Mouse (Mus musculus) cerebral cortex, adult 2 months (tissue): Measurements from ENCODE around the gene Susd4.

Experiments used
- WGBS: fragments of 180-500 bp; shearing (Covaris S2); methylation state at CpG from one replicate; pipeline ENCODE4 v1.1.7; 2018; 5-methylcytosine and 5-hydroxymethylcytosine counted together

The Susd4 gene

DNA sequence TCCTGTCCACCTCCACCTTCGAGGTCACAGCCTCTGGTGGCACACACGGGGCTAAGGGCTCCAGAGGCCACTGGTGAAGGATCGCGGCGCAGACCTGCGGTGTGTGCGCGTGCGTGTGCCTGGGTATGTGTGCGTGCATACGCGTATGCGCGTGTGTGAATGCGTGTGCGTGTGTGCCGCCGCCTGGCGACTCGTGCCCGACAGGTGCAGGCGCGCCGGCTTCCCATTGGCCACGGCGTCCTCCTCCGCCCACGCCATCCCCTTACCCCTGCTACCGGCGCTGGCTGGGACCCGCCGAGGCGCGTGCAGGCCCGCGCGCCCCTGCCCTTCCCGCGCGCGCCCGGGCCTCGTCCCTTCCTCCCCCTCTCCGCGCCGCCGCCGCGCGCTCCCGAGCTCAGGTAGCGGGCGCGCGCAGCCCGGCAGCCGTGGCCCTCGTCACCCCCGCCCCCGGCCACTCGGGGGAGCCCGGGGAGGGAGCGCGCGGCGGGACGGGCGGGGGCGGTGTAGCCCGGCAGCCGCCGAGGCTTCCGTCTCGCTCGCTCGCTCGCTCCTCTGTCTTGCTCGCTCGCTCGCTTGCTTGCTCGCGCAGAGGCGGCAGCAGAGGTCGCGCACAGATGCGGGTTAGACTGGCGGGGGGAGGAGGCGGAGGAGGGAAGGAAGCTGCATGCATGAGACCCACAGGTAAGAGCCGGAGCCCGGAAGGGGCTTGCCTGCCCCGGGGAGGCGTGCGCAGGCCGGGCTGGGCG lies at the start of gene Susd4:
TSS of gene Susd4 (plus strand) at position 145 of the 746 bp plus-strand sequence.
- under 1% methylated on average over 94 of the region's 95 CpGs for whole genome bisulfite sequencing

DNA sequence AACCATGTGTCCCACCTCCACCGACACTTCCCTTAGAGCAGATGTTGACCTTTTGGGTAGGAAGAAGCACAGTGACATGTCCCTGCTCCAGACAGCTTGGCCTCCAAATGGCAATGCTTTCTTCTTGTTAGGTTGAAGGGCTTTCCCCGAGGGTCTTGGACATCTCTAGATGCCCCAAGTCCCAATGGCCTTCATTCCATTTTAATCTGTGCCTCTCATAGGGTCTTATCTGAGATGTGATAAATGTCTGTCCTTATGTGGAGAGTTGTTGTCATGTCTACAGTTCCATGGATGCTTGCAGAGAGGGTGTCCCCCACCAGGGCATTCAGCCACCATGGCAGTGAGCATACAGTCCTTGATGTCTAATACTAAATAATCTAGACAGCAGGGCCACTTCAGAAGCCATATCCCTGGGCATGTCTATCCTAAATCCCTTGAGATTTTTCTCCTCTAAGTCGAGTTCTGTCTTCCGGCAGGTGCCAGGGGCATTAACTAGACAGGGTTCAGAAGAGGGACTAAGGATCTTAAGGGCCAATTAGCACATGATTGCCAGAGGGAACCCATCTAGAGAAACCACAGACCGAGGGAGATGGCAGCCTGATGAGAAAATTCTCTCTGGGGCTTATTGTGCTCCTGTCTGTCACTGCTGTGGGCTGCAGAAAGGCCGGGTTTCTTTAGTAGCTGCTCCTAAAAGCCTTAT lies 49.3 kb upstream of the Susd4 start:
- 85% methylated on average over 6 of the region's 6 CpGs for WGBS

DNA sequence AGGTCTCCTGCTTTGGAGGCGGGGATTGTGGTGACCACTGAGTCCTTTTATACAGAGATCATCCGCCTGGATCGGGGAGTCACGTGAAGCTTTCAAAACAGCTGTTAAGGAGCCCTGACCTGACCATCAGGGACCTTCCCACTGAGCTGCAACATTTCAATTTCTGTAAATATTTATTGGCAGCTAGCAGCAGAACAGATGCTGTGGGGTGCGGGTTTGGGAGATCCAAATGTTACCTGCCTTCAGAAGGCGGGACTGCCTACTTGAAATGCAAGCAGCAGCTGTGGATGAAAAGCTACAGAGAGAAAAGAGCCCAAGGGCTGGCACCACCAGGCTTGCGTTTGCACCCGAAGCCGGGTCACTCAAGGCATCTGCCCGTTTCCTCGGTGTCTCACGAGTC lies 36.1 kb upstream of the Susd4 start:
- 55% methylated on average over 12 of the region's 12 CpGs for WGBS

DNA sequence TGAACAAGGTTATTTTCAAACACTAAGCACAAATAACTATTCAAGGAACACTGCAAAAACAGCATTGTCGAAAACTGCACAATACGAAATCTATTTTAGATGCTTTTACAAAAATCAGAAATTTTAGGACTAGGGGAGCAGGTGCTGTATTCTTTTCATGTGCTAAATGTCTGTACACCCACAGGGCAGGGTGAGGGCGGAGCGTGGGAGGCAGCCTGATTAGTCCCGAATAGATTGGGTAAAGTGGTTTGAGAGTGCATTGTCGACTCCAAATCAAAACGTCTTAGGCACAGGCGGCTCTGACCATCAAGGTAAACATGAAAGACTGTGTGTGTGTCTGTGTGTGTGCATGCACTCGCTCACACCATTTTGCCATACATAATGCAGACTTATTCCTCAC lies 34.7 kb upstream of the Susd4 start:
- 67% methylated on average over 9 of the region's 9 CpGs for WGBS

DNA sequence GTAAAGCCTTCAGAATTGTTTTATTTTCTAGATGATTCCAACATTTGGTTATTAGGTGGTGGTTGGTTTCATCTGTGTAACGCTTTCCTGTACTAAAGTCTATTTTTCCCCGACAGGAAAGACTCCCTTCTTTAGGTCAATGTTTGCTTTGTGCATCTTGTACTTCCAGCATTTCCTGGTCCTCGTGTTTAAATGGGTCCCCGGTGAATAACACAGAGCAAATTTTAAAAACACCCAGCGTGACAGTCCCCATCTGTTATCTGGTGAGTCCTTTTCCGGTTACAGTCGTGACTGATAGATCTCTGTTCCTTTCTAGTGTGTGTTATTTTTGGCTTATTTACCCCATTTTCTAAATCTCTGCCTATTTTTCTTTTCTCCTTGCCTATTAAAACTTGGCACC lies 31.0 kb upstream of the Susd4 start:
- WGBS = 51% methylated on average over 7 of the region's 7 CpGs

DNA sequence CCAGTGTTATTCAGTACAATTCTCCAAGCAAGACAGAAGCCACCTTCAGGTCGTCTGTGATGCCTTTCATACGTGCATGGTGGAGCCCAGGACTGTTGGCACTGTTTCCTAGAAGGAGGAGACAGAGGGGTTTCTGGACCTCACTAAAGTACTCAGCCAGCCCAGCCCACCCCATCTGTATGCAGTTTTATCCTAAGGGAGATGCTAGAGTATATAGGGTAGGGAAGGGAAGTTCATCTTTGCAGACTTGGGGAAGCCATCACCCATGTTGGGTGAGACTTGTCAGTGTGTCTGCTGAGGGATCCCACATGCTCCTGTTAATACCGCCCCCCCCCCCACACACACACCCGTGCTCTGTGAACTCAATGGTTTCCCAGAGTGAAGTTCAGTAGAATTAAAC lies 27.8 kb upstream of the Susd4 start:
- WGBS = 74% methylated on average over 4 of the region's 4 CpGs

DNA sequence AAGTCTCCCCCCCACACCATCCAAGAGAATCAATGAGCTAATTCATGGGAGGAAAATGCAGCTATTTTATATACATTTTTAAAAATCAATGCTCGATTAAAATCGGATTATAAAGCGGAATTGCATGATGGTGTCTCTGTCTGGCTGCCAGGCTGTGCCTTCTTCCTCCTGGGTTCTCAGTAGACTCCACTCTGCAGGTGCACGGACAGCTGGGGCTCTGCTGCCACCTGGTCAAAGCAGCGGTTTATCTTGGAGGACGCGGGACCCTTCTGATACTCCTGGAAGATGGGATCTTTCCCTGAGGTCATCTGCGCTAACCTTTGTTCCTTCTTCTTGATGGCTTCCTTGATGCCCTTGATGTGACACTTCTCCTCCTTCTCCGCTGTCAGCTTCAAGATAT lies 16.6 kb upstream of the Susd4 start:
- WGBS = 92% methylated on average over 9 of the region's 9 CpGs

DNA sequence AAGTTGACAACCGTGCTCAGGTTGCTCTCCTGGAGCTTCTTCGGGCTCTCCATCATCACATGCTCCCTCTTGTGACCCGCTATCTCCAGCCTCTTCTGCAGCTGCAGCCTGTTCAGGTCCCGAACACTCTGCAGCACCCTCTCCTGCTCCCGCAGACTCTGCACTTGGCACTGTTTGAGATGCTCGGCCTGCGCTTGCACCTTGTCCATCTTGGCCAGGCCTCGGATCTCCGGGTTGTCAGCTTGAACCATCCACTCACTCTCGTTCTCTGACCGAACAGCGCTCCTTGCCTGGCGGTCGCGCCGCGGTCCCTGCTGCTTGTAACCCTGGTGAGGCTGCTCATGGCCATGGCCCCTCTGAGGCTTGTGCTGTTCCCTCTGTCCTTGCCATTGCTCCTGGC lies 15.8 kb upstream of the Susd4 start:
- WGBS = 93% methylated on average over 17 of the region's 17 CpGs

DNA sequence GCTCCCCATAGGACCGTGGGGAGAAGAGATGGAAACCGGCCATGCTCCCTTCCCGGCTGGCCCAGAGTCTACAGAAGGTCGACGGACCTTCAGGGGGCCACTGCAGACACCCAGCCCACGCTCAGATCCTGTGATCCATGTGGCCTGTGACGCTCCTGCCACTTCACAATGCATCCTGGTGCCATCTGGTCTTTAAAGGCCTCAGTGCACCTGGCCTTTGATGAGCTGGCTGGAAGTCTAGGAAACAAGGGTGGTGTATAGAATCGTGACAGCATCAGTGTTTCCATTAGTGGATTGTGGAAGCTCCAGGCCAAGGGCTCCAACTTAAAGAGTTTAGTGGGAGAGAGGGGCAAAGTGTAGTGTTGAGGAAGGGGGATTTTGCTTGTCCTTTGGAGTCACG lies 14.6 kb upstream of the Susd4 start, which contains the start of gene Ccdc185:
TSS of gene Ccdc185 (minus strand) at position 101 of the 400 bp plus-strand sequence.
- WGBS = 93% methylated on average over 9 of the region's 9 CpGs

DNA sequence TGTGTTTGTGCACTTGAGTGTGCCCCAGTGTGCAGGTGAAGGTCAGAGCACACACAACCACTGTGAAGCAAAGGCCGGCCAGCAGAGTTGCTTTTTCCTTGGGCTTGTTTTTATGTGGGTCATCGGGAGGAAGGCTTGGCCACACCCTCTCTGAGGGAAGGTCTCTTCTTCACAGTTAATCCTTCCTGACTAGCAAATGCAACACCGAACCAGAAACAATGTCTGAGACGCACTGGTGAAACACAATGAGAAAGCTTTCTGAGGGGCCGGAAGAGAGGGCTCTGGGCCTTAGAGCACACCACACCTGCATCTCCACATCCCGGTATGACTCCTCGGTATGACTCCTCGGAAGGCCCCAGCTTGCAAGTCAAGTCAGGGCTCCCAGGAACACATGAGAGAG lies 12.4 kb upstream of the Susd4 start:
- 70% methylated on average over 8 of the region's 8 CpGs for WGBS

DNA sequence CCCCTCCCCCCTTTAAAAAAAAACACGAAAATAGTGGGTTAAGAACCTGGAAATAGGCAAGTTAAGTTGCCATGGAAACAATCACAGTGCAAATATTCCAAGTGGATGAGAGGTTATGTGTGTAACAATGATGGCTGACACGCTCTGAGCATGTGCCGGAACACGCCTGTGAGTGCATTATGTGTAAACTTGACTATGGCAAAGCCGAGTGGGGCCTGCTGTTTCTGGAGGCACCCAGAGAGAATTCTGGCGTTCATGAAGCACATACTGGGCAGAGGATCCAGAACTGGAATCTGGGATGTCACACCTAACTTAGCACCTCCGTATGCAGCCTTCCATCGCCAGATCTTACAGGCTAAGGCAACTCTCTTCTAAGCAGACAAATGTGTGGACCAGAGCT lies 10.0 kb upstream of the Susd4 start:
- WGBS = 63% methylated on average over 8 of the region's 8 CpGs

DNA sequence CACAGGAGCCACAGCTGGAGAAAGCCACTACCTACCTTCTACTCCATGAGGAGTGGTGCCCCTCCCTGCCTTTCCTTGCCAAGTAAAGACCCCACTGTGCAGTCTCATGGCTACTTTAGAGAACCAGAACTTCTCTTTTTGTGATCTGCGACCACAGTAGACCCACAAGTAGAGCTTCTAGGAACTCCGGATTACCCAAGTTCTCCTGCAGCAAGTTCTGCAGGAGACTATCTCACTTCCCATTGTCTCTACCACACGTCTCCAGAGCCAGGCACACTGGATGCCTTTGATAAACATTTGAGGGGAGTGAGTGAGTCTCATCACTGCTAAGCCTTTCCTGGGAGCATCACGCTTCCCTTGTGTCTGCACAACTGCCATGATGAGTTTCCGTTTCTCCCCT lies 8.8 kb upstream of the Susd4 start:
- 92% methylated on average over 5 of the region's 5 CpGs for WGBS

DNA sequence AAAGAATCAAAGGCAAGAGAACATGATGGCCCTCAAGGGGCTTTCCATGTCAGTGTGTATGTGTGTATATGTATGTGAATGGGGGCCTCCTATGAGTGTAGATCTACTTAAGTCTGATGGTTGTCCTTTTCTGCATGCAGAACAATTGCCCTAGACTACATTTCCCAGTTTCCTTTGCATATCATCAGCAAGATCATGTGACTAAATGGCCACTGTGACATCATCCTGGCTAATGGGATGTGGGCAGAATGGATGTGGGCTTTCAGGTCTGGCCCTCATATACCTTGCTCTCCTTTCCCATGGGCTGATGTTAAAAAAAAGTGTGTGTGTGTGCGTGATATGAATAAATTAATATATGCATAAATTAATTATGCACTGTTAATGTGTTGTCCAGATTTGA lies 4.9 kb upstream of the Susd4 start:
- 93% methylated on average over 1 of the region's 1 CpGs for WGBS

DNA sequence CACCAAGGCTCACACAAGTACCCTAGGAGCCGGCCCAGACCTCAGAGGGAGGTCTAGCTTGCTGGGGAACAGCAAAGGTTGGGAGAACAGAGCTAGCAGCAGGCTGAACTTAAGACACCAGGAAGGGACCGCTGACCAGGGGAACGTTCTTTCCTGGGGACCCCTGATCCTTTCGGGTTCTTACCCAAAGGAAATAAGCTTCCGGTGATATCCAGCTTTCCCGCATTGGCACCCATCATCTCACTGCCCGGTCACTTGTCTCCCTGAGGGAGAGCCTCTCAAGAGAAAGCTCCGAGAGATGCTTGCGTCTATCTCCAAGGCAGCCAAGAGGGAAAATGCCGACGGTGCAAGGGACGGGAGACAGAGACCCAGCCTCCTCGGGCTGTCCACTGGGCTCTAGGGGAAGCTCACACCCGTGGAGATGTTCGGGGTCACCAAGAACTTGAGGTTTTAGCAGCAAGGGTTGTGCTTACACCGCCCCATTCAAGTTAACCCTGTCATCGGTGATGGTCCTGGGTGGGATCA lies 407 bp upstream of the Susd4 start:
- WGBS = 12% methylated on average over 17 of the region's 17 CpGs

DNA sequence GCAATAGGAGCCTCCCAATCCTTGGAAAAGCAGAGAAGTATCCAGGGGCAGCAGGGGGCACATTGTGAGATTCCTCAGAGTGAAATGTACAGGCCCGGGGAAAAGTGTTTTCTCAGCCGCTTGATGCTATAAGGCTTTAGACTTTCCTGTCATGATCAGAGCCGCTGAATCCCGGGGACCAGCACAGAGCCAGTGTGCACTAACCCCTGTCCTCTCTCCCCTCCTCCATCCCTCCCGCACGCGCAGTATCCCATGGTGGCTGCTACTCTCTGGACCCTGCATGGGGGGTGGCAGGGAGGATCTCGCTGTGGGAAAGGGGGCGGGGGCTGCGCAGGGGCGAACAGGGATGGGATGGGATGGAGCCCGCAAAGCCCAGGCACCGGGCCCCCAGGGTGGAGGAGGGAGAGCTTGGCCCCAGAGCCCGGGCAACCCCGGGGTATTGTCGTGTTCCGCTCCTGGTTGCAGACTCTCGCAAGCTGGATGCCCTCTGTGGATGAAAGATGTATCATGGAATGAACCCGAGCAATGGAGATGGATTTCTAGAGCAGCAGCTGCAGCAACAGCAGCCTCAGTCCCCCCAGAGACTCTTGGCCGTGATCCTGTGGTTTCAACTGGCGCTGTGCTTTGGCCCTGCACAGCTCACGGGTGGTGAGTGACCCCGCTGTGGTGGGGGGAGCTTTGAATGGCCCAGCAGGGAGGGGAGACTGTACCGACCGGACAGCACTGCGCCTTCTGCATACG lies 1.1 kb downstream of the Susd4 start:
- 3% methylated on average over 27 of the region's 27 CpGs for WGBS

DNA sequence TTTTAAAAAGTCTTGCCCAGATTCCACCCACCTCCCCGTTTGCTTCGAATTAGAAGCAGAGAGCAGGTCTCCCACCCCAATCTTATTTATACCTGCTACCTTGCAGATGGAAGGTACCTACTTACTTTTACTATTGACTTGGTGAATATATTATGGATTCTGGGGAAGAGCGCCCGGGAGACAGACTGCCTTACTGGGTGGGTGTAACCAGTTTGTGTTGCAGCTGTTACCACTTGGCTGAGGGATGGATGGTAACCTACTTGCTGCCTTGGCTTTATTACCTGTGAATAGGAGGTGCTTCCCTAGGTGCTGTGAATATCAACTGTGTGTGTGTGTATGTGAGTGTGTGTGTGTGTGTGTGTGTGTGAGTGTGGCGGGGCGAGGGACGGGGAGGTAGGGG lies 11.9 kb downstream of the Susd4 start:
- WGBS = 75% methylated on average over 7 of the region's 7 CpGs

DNA sequence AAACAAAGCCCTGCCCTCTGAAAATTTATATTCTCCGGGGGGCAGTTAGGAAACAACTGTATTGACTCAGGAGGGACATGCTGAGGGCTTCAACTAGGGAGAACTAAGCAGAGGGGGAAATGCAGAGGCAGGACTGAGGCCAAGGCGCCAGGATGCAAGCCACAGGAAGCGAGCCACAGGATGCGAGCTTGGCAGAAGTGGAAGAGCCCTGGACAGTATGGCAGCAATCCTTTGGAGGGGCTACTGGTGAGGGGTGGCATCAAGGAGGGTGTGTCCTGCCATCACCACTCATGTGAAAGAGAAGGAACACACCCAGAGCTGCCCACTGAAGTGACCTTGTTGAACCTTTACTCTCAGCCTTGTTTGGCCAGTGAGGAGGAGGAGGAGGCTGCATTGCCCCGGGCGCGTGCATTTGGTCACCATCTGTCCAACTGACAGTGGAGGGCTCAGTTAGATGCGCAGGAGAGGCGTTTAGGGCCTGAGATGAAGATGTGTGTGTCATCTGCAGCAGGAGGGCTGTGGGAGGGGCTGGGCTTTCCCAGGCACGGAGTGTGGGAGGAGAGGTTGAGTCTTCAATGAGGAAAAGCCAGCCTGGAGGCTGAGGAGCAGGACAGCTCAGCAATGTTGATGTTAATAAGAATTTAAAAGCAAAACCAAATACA lies 13.2 kb downstream of the Susd4 start:
- WGBS = 55% methylated on average over 10 of the region's 10 CpGs

DNA sequence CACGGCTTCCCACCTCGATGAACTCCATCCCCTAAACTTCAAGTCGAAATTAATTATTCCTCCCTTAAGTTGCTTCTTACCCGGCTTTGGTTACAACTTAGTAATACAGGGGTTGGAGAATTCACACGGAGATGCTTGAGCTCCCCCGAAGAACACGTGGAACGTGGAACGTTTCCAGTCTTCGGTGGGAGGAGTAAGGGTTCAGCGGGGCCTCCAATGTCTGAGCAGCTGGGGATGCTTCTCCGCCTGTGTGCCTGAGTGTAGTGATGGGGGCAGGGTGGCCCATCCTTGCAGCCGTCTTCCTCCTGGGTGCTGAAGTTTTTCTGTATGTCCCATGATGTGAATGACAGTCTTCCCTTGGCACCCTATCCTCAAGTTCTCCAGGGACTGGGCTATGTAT lies 14.6 kb downstream of the Susd4 start:
- WGBS = 74% methylated on average over 13 of the region's 13 CpGs

DNA sequence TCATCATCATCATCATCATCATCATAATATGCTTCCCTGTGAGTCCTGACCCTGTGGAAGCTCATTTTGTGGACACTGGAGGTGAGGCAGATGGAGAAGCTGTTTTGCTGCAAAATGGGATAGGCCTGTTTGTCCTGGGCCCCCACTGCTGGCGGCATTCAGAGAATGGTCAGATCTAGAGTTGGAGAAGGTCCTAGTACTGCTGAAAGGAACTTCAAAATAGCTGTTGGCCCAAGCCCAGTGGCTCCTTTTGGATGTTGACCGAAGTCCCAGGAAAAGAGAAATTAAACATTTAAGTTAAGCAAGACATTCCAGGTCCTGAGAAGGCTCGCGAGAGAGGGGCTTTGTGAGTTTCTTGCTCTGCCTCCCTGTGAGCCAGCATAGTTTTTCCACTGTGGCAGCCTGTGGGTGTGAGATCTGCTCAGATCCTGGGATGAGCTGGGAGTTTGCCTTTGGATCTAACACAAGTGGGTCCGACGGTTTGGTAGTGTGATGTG lies 15.4 kb downstream of the Susd4 start:
- WGBS = 43% methylated on average over 6 of the region's 6 CpGs

DNA sequence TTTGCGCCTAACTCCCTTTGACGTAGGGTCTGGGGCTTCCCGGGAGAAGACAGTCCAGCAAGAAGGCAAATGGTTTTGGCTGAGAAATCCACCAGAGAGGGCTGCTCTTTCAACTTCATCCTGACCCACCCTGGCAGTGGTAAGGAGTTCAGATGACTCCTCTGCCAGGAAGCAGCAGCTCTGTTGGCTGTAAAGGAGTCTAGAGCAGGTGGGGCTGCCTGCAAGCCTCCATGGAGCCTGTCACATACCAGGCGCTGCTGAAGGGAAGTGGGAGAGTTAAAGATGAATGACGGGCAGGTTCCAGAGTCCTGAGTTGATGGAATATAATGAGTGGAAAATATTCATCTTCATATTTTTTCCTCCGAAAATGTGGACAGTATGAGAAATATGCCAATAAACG lies 20.1 kb downstream of the Susd4 start:
- 86% methylated on average over 7 of the region's 7 CpGs for WGBS

DNA sequence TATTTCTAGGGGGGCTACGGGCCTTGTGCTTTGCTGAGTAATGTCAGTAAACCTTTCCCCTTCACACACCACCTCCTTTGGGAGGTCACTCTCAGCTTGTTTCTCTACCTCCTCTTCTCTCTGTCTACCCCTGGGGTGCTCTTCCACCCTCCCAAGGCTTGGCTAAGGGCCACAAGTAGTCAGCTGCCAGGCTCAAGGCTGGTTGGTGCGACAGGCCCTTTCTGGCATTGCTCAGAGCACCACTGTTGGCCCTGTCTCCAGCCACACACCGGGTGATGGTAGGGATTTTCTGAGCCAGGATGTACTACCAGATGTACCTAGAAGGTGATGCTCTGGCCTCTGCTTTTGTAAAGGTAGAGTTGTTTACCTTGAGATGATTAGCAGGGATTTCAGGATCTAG lies 21.1 kb downstream of the Susd4 start:
- WGBS = 70% methylated on average over 3 of the region's 3 CpGs

DNA sequence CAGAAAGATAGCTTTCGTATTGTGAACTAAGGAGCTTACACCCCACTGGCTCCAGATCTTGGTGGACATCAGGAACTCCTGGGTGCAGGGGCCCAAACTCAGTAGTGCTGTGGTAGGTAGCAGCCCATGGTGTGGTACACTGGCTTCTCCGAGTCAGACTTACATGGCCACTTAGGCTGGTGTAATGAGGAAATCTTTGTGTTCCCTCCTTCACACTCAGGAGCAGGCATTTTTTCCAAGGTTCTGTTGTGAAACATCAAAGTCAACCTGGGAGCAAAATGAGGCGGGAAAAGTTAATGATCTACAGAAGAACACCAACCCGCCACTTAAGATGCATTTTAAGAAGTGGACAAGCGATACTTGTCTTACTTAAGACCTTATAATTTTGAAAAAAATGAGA lies 21.8 kb downstream of the Susd4 start:
- WGBS = 91% methylated on average over 5 of the region's 5 CpGs
